Mouse (Mus musculus) MEL (cell line): ENCODE data around the gene Acvr1b.

Source experiments
- CHD1 ChIP-seq: IDR thresholded peaks from 2 replicates; pipeline ENCODE4 v1.6.1; 2012; ENCODE audit warnings: low read depth, mild to moderate bottlenecking, inconsistent platforms, low read length, improper control_type of control experiment
- CTCF ChIP-seq, 3 experiments: IDR thresholded peaks in 2 of 3; conservative IDR thresholded peaks in 1 of 3; 2 replicates each; pipeline ENCODE4 v1.5.1; 2011 to 2012; ENCODE audit warnings: low read length in 3 of 3, low read depth in 2 of 3, mild to moderate bottlenecking in 2 of 3, improper control_type of control experiment in 1 of 3, inconsistent platforms in 1 of 3, mixed read lengths in 1 of 3, moderate library complexity in 1 of 3; ENCODE audit not compliant: control insufficient read depth in 1 of 3, insufficient read depth in 1 of 3, poor library complexity in 1 of 3, severe bottlenecking in 1 of 3
- EP300 ChIP-seq, 2 experiments: IDR thresholded peaks; 2 replicates each; pipeline ENCODE4 v1.6.1; 2011; ENCODE audit warnings: improper control_type of control experiment in 2 of 2, low read length in 2 of 2, low read depth in 1 of 2, mild to moderate bottlenecking in 1 of 2
- GABPA ChIP-seq: IDR thresholded peaks from 2 replicates; pipeline ENCODE4 v1.6.1; 2012; ENCODE audit warnings: low read depth, mild to moderate bottlenecking, inconsistent platforms, low read length, improper control_type of control experiment, moderate library complexity
- HCFC1 ChIP-seq: IDR thresholded peaks from 2 replicates; pipeline ENCODE4 v1.6.1; 2012; ENCODE audit warnings: low read depth, mild to moderate bottlenecking, inconsistent platforms, low read length, improper control_type of control experiment, moderate library complexity
- POLR2A ChIP-seq, 2 experiments: IDR thresholded peaks; 2 replicates each; pipeline ENCODE4 v1.6.1; 2011 to 2012; ENCODE audit warnings: low read length in 2 of 2, mild to moderate bottlenecking in 2 of 2, control low read depth in 1 of 2, improper control_type of control experiment in 1 of 2, low read depth in 1 of 2, moderate library complexity in 1 of 2; ENCODE audit not compliant: control insufficient read depth in 1 of 2, insufficient read depth in 1 of 2, poor library complexity in 1 of 2
- RCOR1 ChIP-seq: IDR thresholded peaks from 2 replicates; pipeline ENCODE4 v1.6.1; 2012; ENCODE audit warnings: low read depth, mild to moderate bottlenecking, inconsistent platforms, low read length, improper control_type of control experiment
- SMC3 ChIP-seq: IDR thresholded peaks from 2 replicates; pipeline ENCODE4 v1.6.1; 2011; ENCODE audit warnings: low read depth, low read length, improper control_type of control experiment
- TAL1 ChIP-seq: IDR thresholded peaks from 2 replicates; pipeline ENCODE4 v1.6.1; 2012; ENCODE audit warnings: mild to moderate bottlenecking, inconsistent platforms, low read length, moderate library complexity, mixed read lengths
- UBTF ChIP-seq: IDR thresholded peaks from 2 replicates; pipeline ENCODE4 v1.6.1; 2012; ENCODE audit warnings: low read depth, mild to moderate bottlenecking, inconsistent platforms, low read length, improper control_type of control experiment, moderate library complexity, borderline replicate concordance; ENCODE audit not compliant: insufficient read depth
- USF1 ChIP-seq: IDR thresholded peaks from 2 replicates; pipeline ENCODE4 v1.6.1; 2014; ENCODE audit warnings: low read depth, mild to moderate bottlenecking, inconsistent platforms, low read length, improper control_type of control experiment, moderate library complexity
- ZNF384 ChIP-seq: IDR thresholded peaks from 2 replicates; pipeline ENCODE4 v1.6.1; 2012; ENCODE audit warnings: low read depth, mild to moderate bottlenecking, inconsistent platforms, low read length, improper control_type of control experiment

GRCm38 (mm10) chr15:101163056-101163458, 10.8 kb upstream of the Acvr1b start:
- no peak for TF ChIP-seq CTCF (IDR thresholded peaks at IDR 0.05 in 2 of 3, conservative IDR thresholded peaks at IDR 0.05 in 1 of 3; ENCODE audit: control insufficient read depth in 1 of 3, insufficient read depth in 1 of 3, low read depth in 2 of 3, low read length in 3 of 3, poor library complexity in 1 of 3, severe bottlenecking in 1 of 3)
- no peak for TF ChIP-seq HCFC1
- TF ChIP-seq POLR2A (IDR thresholded peaks at IDR 0.05; ENCODE audit: control insufficient read depth in 1 of 2, insufficient read depth in 1 of 2, low read depth in 1 of 2, low read length in 2 of 2, poor library complexity in 1 of 2), result no peak
- TF ChIP-seq CHD1, result no peak
- no peak for TF ChIP-seq EP300 (IDR thresholded peaks at IDR 0.05; ENCODE audit: low read depth in 1 of 2, low read length in 2 of 2)
- no peak for TF ChIP-seq ZNF384
- no peak for TF ChIP-seq SMC3
- TF ChIP-seq RCOR1, result no peak
- TF ChIP-seq UBTF, result no peak
- TF ChIP-seq USF1, result no peak
- TF ChIP-seq GABPA, result no peak
- TF ChIP-seq TAL1, result no peak
